Mouse (Mus musculus) embryonic stem cell, embryonic (primary cell): Measurements from ENCODE around the gene Acot1.
"Not testable (repeated sequence)": the region's sequence is repeated elsewhere in the genome, so short reads cannot be mapped to it uniquely, and the experiment has no call there.

Source experiments
- CTCF ChIA-PET, 4 experiments: fragments of 300-600 bp in 2 of 4; fragments of 350-600 bp in 2 of 4; sonication (Branson Sonifier 250); formaldehyde crosslinking; loops; one replicate each; lab custom pipeline; 2022; ENCODE audit warnings: inconsistent platforms in 2 of 4; lab: Charles Lee
- POLR2A ChIA-PET, 4 experiments: fragments of 300-600 bp in 2 of 4; fragments of 350-600 bp in 2 of 4; sonication (Branson Sonifier 250); formaldehyde crosslinking; loops; one replicate each; lab custom pipeline; 2022; ENCODE audit warnings: antibody characterized with exemption in 4 of 4, inconsistent platforms in 1 of 4; lab: Charles Lee

The Acot1 gene

GRCm38 (mm10) chr12:84008251-84008650, 1.0 kb upstream of the Acot1 start:
- POLR2A ChIA-PET, result interaction anchor here in 1 of 4 experiments (1.1 to 1.8 kb wide), 5 partner anchors 8 to 411 kb away, joined by 3 to 12 read pairs (median 4); partner anchors contain the start of genes Acot2 and Acot6
- CTCF ChIA-PET, result interaction anchor here in 1 of 4 experiments (1.9 kb wide), 1 partner anchor 22 kb away, joined by 5 read pairs; no protein-coding TSS in a partner anchor

GRCm38 (mm10) chr12:84008729-84009128, 561 bp upstream of the Acot1 start:
- CTCF ChIA-PET, result interaction anchor here in 1 of 4 experiments (1.0 to 1.9 kb wide), 2 partner anchors 22 to 52 kb away, joined by 4 to 5 read pairs; no protein-coding TSS in a partner anchor
- POLR2A ChIA-PET, result interaction anchor here in 2 of 4 experiments (0.8 to 2.3 kb wide), 14 partner anchors 8 to 411 kb away, joined by 3 to 12 read pairs (median 4); partner anchors contain the start of genes Acot2 (in 2 of the 2) and Acot6 (in 1 of the 2)

GRCm38 (mm10) chr12:84010201-84010600, 911 bp downstream of the Acot1 start:
- ChIA-PET CTCF (interaction anchor here in 2 of 4 experiments (0.6 to 0.7 kb wide), 2 partner anchors 52 to 621 kb away, joined by 3 to 4 read pairs; no protein-coding TSS in a partner anchor), POLR2A (interaction anchor here in 3 of 4 experiments (0.6 to 2.3 kb wide), 5 partner anchors 10 to 236 kb away, joined by 3 to 12 read pairs (median 5); partner anchors contain the start of gene Acot2 (in 2 of the 3))

- CTCF ChIA-PET, result interaction anchor here in 2 of 4 experiments (0.7 to 1.1 kb wide), 2 partner anchors 50 to 642 kb away, joined by 4 to 6 read pairs; no protein-coding TSS in a partner anchor
- POLR2A ChIA-PET, result interaction anchor here (0.7 to 1.2 kb wide), 5 partner anchors 16 to 153 kb away, joined by 3 to 5 read pairs (median 3); partner anchors contain the start of gene Riox1 (in 1 of the 4)
These were observed 2.2 kb downstream of the Acot1 start for GRCm38 (mm10) chr12:84011251-84012040.

- POLR2A ChIA-PET, result interaction anchor here in 1 of 4 experiments (0.5 kb wide), 1 partner anchor 88 kb away, joined by 3 read pairs; no protein-coding TSS in a partner anchor
- CTCF ChIA-PET, result no interaction called here
These were observed 3.8 kb downstream of the Acot1 start for GRCm38 (mm10) chr12:84013130-84013529.

GRCm38 (mm10) chr12:84013701-84014100, 4.4 kb downstream of the Acot1 start:
- CTCF ChIA-PET, result no interaction called here

GRCm38 (mm10) chr12:84020528-84020927, 11.2 kb downstream of the Acot1 start:
- POLR2A ChIA-PET, result interaction anchor here in 1 of 4 experiments (1.1 kb wide), 1 partner anchor 11 kb away, joined by 3 read pairs; the partner anchor contains the start of gene Acot1
- CTCF ChIA-PET, result not testable (repeated sequence)

More at GRCm38 (mm10) chr12:84013701-84014100, 4.4 kb downstream of the Acot1 start:
- POLR2A ChIA-PET, result interaction anchor here in 1 of 4 experiments (0.5 kb wide), 1 partner anchor 99 kb away, joined by 3 read pairs; no protein-coding TSS in a partner anchor

- CTCF ChIA-PET, POLR2A ChIA-PET: not testable (repeated sequence)
These were observed 13.0 kb downstream of the Acot1 start for GRCm38 (mm10) chr12:84022266-84022665.

- POLR2A ChIA-PET, result no interaction called here
- CTCF ChIA-PET, result no interaction called here
These were observed 13.9 kb downstream of the Acot1 start for GRCm38 (mm10) chr12:84023052-84023745.

- ChIA-PET CTCF (no interaction called here), POLR2A (interaction anchor here in 1 of 4 experiments (1.1 kb wide), 1 partner anchor 17 kb away, joined by 3 read pairs; the partner anchor contains the start of gene Acot1)
These were observed 16.6 kb downstream of the Acot1 start for GRCm38 (mm10) chr12:84025888-84026287.

GRCm38 (mm10) chr12:84028328-84028727, 19.0 kb downstream of the Acot1 start:
- POLR2A ChIA-PET, result interaction anchor here in 1 of 4 experiments (0.5 to 1.3 kb wide), 2 partner anchors 78 to 433 kb away, joined by 3 to 6 read pairs; partner anchors contain the start of gene Riox1

GRCm38 (mm10) chr12:84029043-84029442, 19.8 kb downstream of the Acot1 start:
- POLR2A ChIA-PET, result interaction anchor here in 1 of 4 experiments (1.1 kb wide), 1 partner anchor 20 kb away, joined by 5 read pairs; the partner anchor contains the start of gene Acot1
- CTCF ChIA-PET, result not testable (repeated sequence)

More at GRCm38 (mm10) chr12:84028328-84028727, 19.0 kb downstream of the Acot1 start:
- CTCF ChIA-PET, result not testable (repeated sequence)

GRCm38 (mm10) chr12:84030659-84031332, 21.5 kb downstream of the Acot1 start:
- ChIA-PET CTCF (interaction anchor here in 3 of 4 experiments (0.6 to 1.6 kb wide), 7 partner anchors 10 to 414 kb away, joined by 3 to 7 read pairs (median 4); partner anchors contain the start of genes Acot1 (in 1 of the 3) and Acot2 (in 1 of the 3)), POLR2A (interaction anchor here in 2 of 4 experiments (0.6 to 1.4 kb wide), 4 partner anchors 11 to 81 kb away, joined by 3 read pairs; partner anchors contain the start of genes Acot3 (in 1 of the 2) and Riox1 (in 1 of the 2))

GRCm38 (mm10) chr12:84032854-84033253, 23.6 kb downstream of the Acot1 start:
- ChIA-PET CTCF (no interaction called here), POLR2A (interaction anchor here in 1 of 4 experiments (1.0 kb wide), 1 partner anchor 24 kb away, joined by 3 read pairs; the partner anchor contains the start of gene Acot1)

GRCm38 (mm10) chr12:84033302-84033701, 24.0 kb downstream of the Acot1 start:
- POLR2A ChIA-PET, result interaction anchor here in 1 of 4 experiments (1.0 kb wide), 1 partner anchor 24 kb away, joined by 3 read pairs; the partner anchor contains the start of gene Acot1

GRCm38 (mm10) chr12:84034108-84034507, 24.8 kb downstream of the Acot1 start:
- ChIA-PET CTCF (interaction anchor here in 1 of 4 experiments (1.0 kb wide), 1 partner anchor 27 kb away, joined by 3 read pairs; no protein-coding TSS in a partner anchor), POLR2A (no interaction called here)

More at GRCm38 (mm10) chr12:84033302-84033701, 24.0 kb downstream of the Acot1 start:
- CTCF ChIA-PET, result not testable (repeated sequence)

- POLR2A ChIA-PET, result interaction anchor here in 3 of 4 experiments (0.5 to 1.1 kb wide), 3 partner anchors 8 to 62 kb away, joined by 4 read pairs; partner anchors contain the start of gene Acot6 (in 1 of the 3)
- CTCF ChIA-PET, result interaction anchor here (0.6 to 1.6 kb wide), 6 partner anchors 11 to 58 kb away, joined by 3 to 8 read pairs (median 3); partner anchors contain the start of gene Acot3 (in 1 of the 4)
These were observed 29.0 kb downstream of the Acot1 start, which contains the start of gene Acot4 for GRCm38 (mm10) chr12:84038241-84038640. Gene Acot4 (plus strand): TSS chr12:84038379.
